Comparison of ENCODE assay signal across 8 mouse cellular contexts in the genomic region with DNA sequence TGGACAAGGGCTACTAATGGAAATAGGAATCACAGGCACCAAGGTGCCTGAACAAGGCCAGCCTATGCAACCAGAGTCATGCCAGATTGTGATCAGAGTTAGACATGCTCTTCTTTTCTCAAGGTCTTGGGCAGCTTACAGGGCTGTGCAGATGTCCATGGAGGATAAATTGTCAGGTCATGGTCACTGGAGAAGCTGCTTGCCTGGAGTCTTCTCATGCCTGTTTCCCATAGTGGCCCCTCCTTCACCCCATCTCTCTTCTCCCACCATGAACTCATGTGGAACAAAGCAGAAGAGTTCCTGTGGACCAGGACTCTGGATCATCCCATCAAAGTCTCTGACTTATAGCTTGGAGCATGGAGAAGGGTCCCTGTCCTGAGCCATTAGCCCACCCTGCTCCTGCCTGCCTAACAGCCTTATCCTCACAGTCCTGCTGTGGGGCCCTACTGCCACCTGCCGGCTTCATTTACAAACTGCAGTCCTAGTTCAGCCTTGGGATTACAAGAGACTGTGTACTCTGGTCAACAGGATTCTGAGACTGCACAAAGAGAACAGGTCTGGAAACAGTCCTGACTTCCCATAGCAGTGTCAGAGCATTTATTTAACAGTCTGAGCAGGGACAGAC. TPM values are rescaled to one million over a fixed set of nuclear protein-coding genes. Genes with fewer than 3 reads are reported as not detected.
DNase-seq lines count a peak whose midpoint lies in the region; ATAC-seq and TF ChIP-seq lines count a peak whose summit lies in the region.

No protein-coding gene starts in this region.

- H3K36me3 ChIP-seq in embryonic facial prominence, embryonic 12.5 days: peaks cover 12% of the 10 kb centered on the region
- H3K36me3 ChIP-seq in heart, embryonic 11.5 days (ENCODE audit: control insufficient read depth, insufficient read depth, low read length): no peaks in the 10 kb centered on the region
- peaks cover 14% of the 10 kb centered on the region; the same call in 1 of the 2 replicates for H3K36me3 ChIP-seq in kidney, postnatal 0 days (ENCODE audit: insufficient read depth, low read length)

- H3K9ac ChIP-seq in embryonic facial prominence, embryonic 12.5 days: no peak overlapping the region
- no peak overlapping the region for H3K9ac ChIP-seq in heart, embryonic 11.5 days (ENCODE audit: low read depth, low read length)
- H3K9ac ChIP-seq in kidney, postnatal 0 days (ENCODE audit: low read depth, low read length): no peak overlapping the region

- no peak overlapping the region for H3K27ac ChIP-seq in bone marrow, adult 2 months (ENCODE audit: control insufficient read depth, insufficient read depth, low read depth, low read length, poor library complexity)
- no peak overlapping the region for H3K27ac ChIP-seq in embryonic facial prominence, embryonic 12.5 days
- H3K27ac ChIP-seq in heart, embryonic 11.5 days (ENCODE audit: low read depth, low read length): no peak overlapping the region
- H3K27ac ChIP-seq in kidney, postnatal 0 days: no peak overlapping the region

- no peak overlapping the region for H3K4me3 ChIP-seq in bone marrow, adult 2 months (replicated peaks; ENCODE audit: control insufficient read depth, low read depth, low read length)
- no peak overlapping the region for H3K4me3 ChIP-seq in embryonic facial prominence, embryonic 12.5 days
- H3K4me3 ChIP-seq in heart, embryonic 11.5 days (ENCODE audit: low read depth, low read length): no peak overlapping the region
- no peak overlapping the region for H3K4me3 ChIP-seq in kidney, postnatal 0 days (replicated peaks; ENCODE audit: low read depth, low read length)

- 0 out of 2 replicates have a peak, but pooled peaks have one; percentile 26 for ATAC-seq in embryonic facial prominence, embryonic 12.5 days (ENCODE audit: insufficient number of reproducible peaks, insufficient read depth, low FRiP score, low TSS enrichment)
- peak; percentile 46; the same call in 1 of the 2 replicates for ATAC-seq in heart, embryonic 11.5 days (replicated peaks; ENCODE audit: insufficient number of reproducible peaks, low FRiP score, low TSS enrichment)
- ATAC-seq in kidney, postnatal 0 days (replicated peaks; ENCODE audit: low FRiP score, low read depth): peak; percentile 56; the same call in 1 of the 2 replicates

- no peak overlapping the region for H3K4me2 ChIP-seq in embryonic facial prominence, embryonic 12.5 days (replicated peaks)
- H3K4me2 ChIP-seq in heart, embryonic 11.5 days: no peak overlapping the region
- H3K4me2 ChIP-seq in kidney, postnatal 0 days (ENCODE audit: low read length): no peak overlapping the region

- no peak for TF ChIP-seq POLR2A in bone marrow, adult 2 months (IDR thresholded peaks at IDR 0.05; ENCODE audit: borderline replicate concordance, control insufficient read depth, low read depth, low read length)

- H3K4me1 ChIP-seq in bone marrow, adult 2 months (ENCODE audit: control insufficient read depth, insufficient read depth, low read length): no peaks in the 10 kb centered on the region
- peaks cover 2% of the 10 kb centered on the region for H3K4me1 ChIP-seq in embryonic facial prominence, embryonic 12.5 days
- H3K4me1 ChIP-seq in heart, embryonic 11.5 days (ENCODE audit: control insufficient read depth, insufficient read depth, low read length): no peaks in the 10 kb centered on the region
- H3K4me1 ChIP-seq in kidney, postnatal 0 days (replicated peaks; ENCODE audit: insufficient read depth, low read length): 0 out of 2 replicates have a peak, but pooled peaks cover under 1% of the 10 kb centered on the region

- WGBS in bone marrow, adult 2 months: 0% methylated on average over 1 of the region's 1 CpGs
- WGBS in embryonic facial prominence, embryonic 12.5 days: 0% methylated on average over 1 of the region's 1 CpGs
- 0% methylated on average over 1 of the region's 1 CpGs for WGBS in heart, embryonic 11.5 days (ENCODE audit: insufficient replicate concordance)
- 0% methylated on average over 1 of the region's 1 CpGs for WGBS in kidney, postnatal 0 days

- TF ChIP-seq CTCF in bone marrow, adult 2 months (IDR thresholded peaks at IDR 0.05; ENCODE audit: control insufficient read depth, insufficient read depth, low read length): peak; percentile 88
- peak; percentile 98 for TF ChIP-seq CTCF in kidney, postnatal 0 days (IDR thresholded peaks at IDR 0.05; ENCODE audit: low read depth)

- H3K27me3 ChIP-seq in embryonic facial prominence, embryonic 12.5 days: no peaks in the 10 kb centered on the region
- no peaks in the 10 kb centered on the region for H3K27me3 ChIP-seq in heart, embryonic 11.5 days (ENCODE audit: control insufficient read depth, insufficient read depth, low read length)
- H3K27me3 ChIP-seq in kidney, postnatal 0 days (ENCODE audit: insufficient read depth, low read length): no peaks in the 10 kb centered on the region

- no peaks in the 10 kb centered on the region for H3K9me3 ChIP-seq in embryonic facial prominence, embryonic 12.5 days
- no peaks in the 10 kb centered on the region for H3K9me3 ChIP-seq in heart, embryonic 11.5 days (replicated peaks; ENCODE audit: control insufficient read depth, low read length)
- H3K9me3 ChIP-seq in kidney, postnatal 0 days (replicated peaks; ENCODE audit: low read length): no peaks in the 10 kb centered on the region

- peak; percentile 76 for DNase-seq in B cell, adult 2 months
- DNase-seq in kidney, postnatal 0 days (ENCODE audit: low spot score): peak; percentile 80
- peak; percentile 67 for DNase-seq in liver
- peak; percentile 81 for DNase-seq in neural tube, embryonic 10.5 days (ENCODE audit: extremely low spot score, low spot score)
- peak; percentile 26 for DNase-seq in testis, postnatal 14 days (ENCODE audit: low spot score)

RNA-seq across cellular contexts. Expression of a gene that starts 47.8 kb away (rescaled TPM):
- polyA plus RNA-seq in bone marrow, adult 2 months (2011; ENCODE audit: insufficient read depth, insufficient read length, low replicate concordance, missing spikeins): not detected in 2 replicates
- polyA plus RNA-seq in embryonic facial prominence, embryonic 12.5 days (2016; fragmentation: Nextera tagmentation; extraction: Ambion mirVana): not detected in 2 replicates
- not detected in 2 replicates for polyA plus RNA-seq in heart, embryonic 11.5 days (2014; fragmentation: Nextera tagmentation; extraction: Ambion mirVana)
- not detected in 2 replicates for polyA plus RNA-seq in kidney, postnatal 0 days (2015; fragmentation: Nextera tagmentation; extraction: Ambion mirVana)

RNA-seq across cellular contexts. Expression of a gene that starts 59.5 kb away (rescaled TPM):
- polyA plus RNA-seq in bone marrow, adult 2 months (2011; ENCODE audit: insufficient read depth, insufficient read length, low replicate concordance, missing spikeins): not detected in 2 replicates
- not detected in 2 replicates for polyA plus RNA-seq in embryonic facial prominence, embryonic 12.5 days (2016; fragmentation: Nextera tagmentation; extraction: Ambion mirVana)
- not detected in 2 replicates for polyA plus RNA-seq in heart, embryonic 11.5 days (2014; fragmentation: Nextera tagmentation; extraction: Ambion mirVana)
- not detected in 2 replicates for polyA plus RNA-seq in kidney, postnatal 0 days (2015; fragmentation: Nextera tagmentation; extraction: Ambion mirVana)

Comparison
In these comparisons a context has a peak if more than half of its experiments do, and no peak if none do; other contexts are left out.
1. DNase-seq: peak in every context shown above with its lines; median percentile 81 in neural tube, embryonic 10.5 days; 80 in kidney, postnatal 0 days; 76 in B cell, adult 2 months; 67 in liver; 26 in testis, postnatal 14 days.